Mouse (Mus musculus) G1E (cell line): ENCODE measurements around the gene 4930579F01Rik.

ENCODE experiments used
- CTCF ChIP-seq: IDR thresholded peaks from 2 replicates; pipeline ENCODE4 v1.5.1; 2012; ENCODE audit warnings: low read depth, low read length, inconsistent platforms, mixed read lengths
- GATA1 ChIP-seq: IDR thresholded peaks from 2 replicates; pipeline ENCODE4 v1.6.1; 2012; ENCODE audit warnings: borderline replicate concordance, low read length, inconsistent platforms, mixed read lengths
- GATA2 ChIP-seq: IDR thresholded peaks from 2 replicates; pipeline ENCODE4 v1.6.1; 2012; ENCODE audit warnings: low read depth, low read length, inconsistent platforms, borderline replicate concordance
- POLR2AphosphoS5 ChIP-seq: IDR thresholded peaks from 2 replicates; pipeline ENCODE4 v1.6.1; 2012; ENCODE audit warnings: low read depth, low read length, inconsistent platforms; ENCODE audit not compliant: insufficient replicate concordance
- TAL1 ChIP-seq: conservative IDR thresholded peaks from 2 replicates; pipeline ENCODE4 v1.6.1; 2012; ENCODE audit warnings: low read depth, low read length, inconsistent platforms, mixed read lengths

GRCm38 (mm10) chr3:138215395-138215989 lies 21.9 kb upstream of the 4930579F01Rik start:
- TF ChIP-seq GATA1 (no peak), CTCF (no peak), POLR2AphosphoS5 (no peak), TAL1 (no peak), GATA2 (no peak)
